Mouse (Mus musculus) kidney, postnatal 4 days (tissue): Measurements from ENCODE around the gene Acot13.
A peak's percentile ranks its signal among the peaks of the same experiment; 100 is the strongest.
"Not testable (repeated sequence)": the region's sequence is repeated elsewhere in the genome, so short reads cannot be mapped to it uniquely, and the experiment has no call there.

Experiments
- DNase-seq, 2 experiments: peaks; one replicate each; pipeline ENCODE4 v3.0.0; 2021; ENCODE audit warnings: mixed read lengths in 2 of 2

Gene Acot13

GRCm38 (mm10) chr13:24831353-24832130, at the start of gene Acot13, which contains the start of gene Tdp2:
Acot13 (minus strand) TSS chr13:24831540.
Tdp2 (plus strand) TSS chr13:24831679.
- DNase-seq = peak; percentile 95 to 98

- peak; percentile 27 to 56 for DNase-seq
Measured at GRCm38 (mm10) chr13:24880704-24881103, 49.4 kb upstream of the Acot13 start.

- DNase-seq = peak in 1 of 2 experiments; percentile 17
Measured at GRCm38 (mm10) chr13:24880208-24880607, 48.9 kb upstream of the Acot13 start.

GRCm38 (mm10) chr13:24879359-24880040, 48.2 kb upstream of the Acot13 start:
- peak; percentile 65 to 78 for DNase-seq

- no peak for DNase-seq
Measured at GRCm38 (mm10) chr13:24868233-24868632, 36.9 kb upstream of the Acot13 start.

GRCm38 (mm10) chr13:24867789-24868188, 36.4 kb upstream of the Acot13 start:
- no peak for DNase-seq

- DNase-seq = peak in 1 of 2 experiments; percentile 28
Measured at GRCm38 (mm10) chr13:24866430-24867402, 35.4 kb upstream of the Acot13 start.

GRCm38 (mm10) chr13:24862520-24862919, 31.2 kb upstream of the Acot13 start:
- DNase-seq = peak; percentile 67 to 74

GRCm38 (mm10) chr13:24862021-24862420, 30.7 kb upstream of the Acot13 start:
- no peak for DNase-seq

GRCm38 (mm10) chr13:24861084-24861483, 29.7 kb upstream of the Acot13 start:
- DNase-seq = no peak

GRCm38 (mm10) chr13:24859115-24859514, 27.8 kb upstream of the Acot13 start:
- no peak for DNase-seq

GRCm38 (mm10) chr13:24852570-24852969, 21.2 kb upstream of the Acot13 start:
- no peak for DNase-seq

GRCm38 (mm10) chr13:24851989-24852388, 20.6 kb upstream of the Acot13 start:
- no peak for DNase-seq

GRCm38 (mm10) chr13:24849318-24849717, 18.0 kb upstream of the Acot13 start:
- DNase-seq = no peak

GRCm38 (mm10) chr13:24844983-24845955, 13.9 kb upstream of the Acot13 start, which contains the start of gene D130043K22Rik:
D130043K22Rik (plus strand) TSS chr13:24845135.
- peak; percentile 66 to 70 for DNase-seq

- no peak for DNase-seq
Measured at GRCm38 (mm10) chr13:24841702-24842101, 10.4 kb upstream of the Acot13 start.

GRCm38 (mm10) chr13:24839831-24840230, 8.5 kb upstream of the Acot13 start:
- DNase-seq = no peak

- DNase-seq = not testable (repeated sequence)
Measured at GRCm38 (mm10) chr13:24837765-24838164, 6.4 kb upstream of the Acot13 start.

GRCm38 (mm10) chr13:24832811-24833155, 1.4 kb upstream of the Acot13 start:
- DNase-seq = no peak

- no peak for DNase-seq
Measured at GRCm38 (mm10) chr13:24832131-24832810, 931 bp upstream of the Acot13 start.
